Mouse (Mus musculus): ENCODE data around the gene 1700056E22Rik. TPM values are rescaled to one million over a fixed set of nuclear protein-coding genes. Genes with fewer than 3 reads are reported as not detected.

Gene 1700056E22Rik
- total RNA-seq (2014; rRNA removed) (0.38 TPM in 1 of 2 replicates, not detected in the other), polyA plus RNA-seq (2015; fragmentation: Nextera tagmentation; extraction: Ambion mirVana) (0.59 and 0.97 TPM in 2 replicates)

GRCm38 (mm10) chr1:184034011-184034557 is at the start of gene 1700056E22Rik:
1700056E22Rik (minus strand) TSS chr1:184034301.
- H3K4me1 ChIP-seq (ENCODE audit: insufficient read depth): peaks cover 3% of the 10 kb centered on the region; the same call in 1 of the 2 replicates
- DNase-seq (peak; percentile 100), ATAC-seq (peak; percentile 98)
- no peaks in the 10 kb centered on the region for H3K9me3 ChIP-seq (ENCODE audit: low read length)
- peak within 1 kb of the TSS; percentile 57 for H3K4me3 ChIP-seq (ENCODE audit: low read depth, low read length)
- under 1% methylated on average over 38 of the region's 38 CpGs for WGBS
- H3K36me3 ChIP-seq (ENCODE audit: insufficient read depth): no peaks in the 10 kb centered on the region
- peak within 1 kb of the TSS; percentile 65 for H3K9ac ChIP-seq
- TF ChIP-seq CTCF (IDR thresholded peaks at IDR 0.05; ENCODE audit: low read depth): peak; percentile 37; the same call in 1 of the 2 replicates
- no peaks in the 10 kb centered on the region for H3K27me3 ChIP-seq (ENCODE audit: insufficient read depth, low read length)
- peak within 1 kb of the TSS; percentile 87 for H3K4me2 ChIP-seq (ENCODE audit: low read depth)
- peak within 1 kb of the TSS; percentile 89 for H3K27ac ChIP-seq (ENCODE audit: low read depth, low read length)

GRCm38 (mm10) chr1:184083166-184083565 is 49.1 kb upstream of the 1700056E22Rik start:
- H3K36me3 ChIP-seq (ENCODE audit: insufficient read depth): no peaks in the 10 kb centered on the region
- no peak overlapping the region for H3K9ac ChIP-seq
- no peak for ATAC-seq
- no peaks in the 10 kb centered on the region for H3K4me1 ChIP-seq (ENCODE audit: insufficient read depth)
- H3K4me2 ChIP-seq (ENCODE audit: low read depth): no peak overlapping the region
- WGBS: 91% methylated on average over 7 of the region's 7 CpGs
- H3K27ac ChIP-seq (ENCODE audit: low read depth, low read length): no peak overlapping the region
- TF ChIP-seq CTCF (IDR thresholded peaks at IDR 0.05; ENCODE audit: low read depth): no peak
- no peak for DNase-seq
- no peak overlapping the region for H3K4me3 ChIP-seq (ENCODE audit: low read depth, low read length)
- H3K27me3 ChIP-seq (ENCODE audit: insufficient read depth, low read length): no peaks in the 10 kb centered on the region; the same call in 1 of the 2 replicates
- H3K9me3 ChIP-seq (ENCODE audit: low read length): no peaks in the 10 kb centered on the region

GRCm38 (mm10) chr1:184082661-184083060 is 48.6 kb upstream of the 1700056E22Rik start:
- ATAC-seq (no peak), DNase-seq (no peak)
- Histone ChIP-seq H3K27ac (ENCODE audit: low read depth, low read length) (no peak overlapping the region), H3K4me2 (ENCODE audit: low read depth) (no peak overlapping the region), H3K9me3 (ENCODE audit: low read length) (no peaks in the 10 kb centered on the region), H3K4me1 (ENCODE audit: insufficient read depth) (no peaks in the 10 kb centered on the region), H3K4me3 (ENCODE audit: low read depth, low read length) (no peak overlapping the region), H3K36me3 (ENCODE audit: insufficient read depth) (no peaks in the 10 kb centered on the region), H3K9ac (no peak overlapping the region), H3K27me3 (ENCODE audit: insufficient read depth, low read length) (no peaks in the 10 kb centered on the region; the same call in 1 of the 2 replicates)
- no peak for TF ChIP-seq CTCF (IDR thresholded peaks at IDR 0.05; ENCODE audit: low read depth)
- WGBS: 61% methylated on average over 3 of the region's 3 CpGs

GRCm38 (mm10) chr1:184079304-184079703 is 45.2 kb upstream of the 1700056E22Rik start:
- Histone ChIP-seq H3K9me3 (ENCODE audit: low read length) (no peaks in the 10 kb centered on the region), H3K4me3 (ENCODE audit: low read depth, low read length) (no peak overlapping the region), H3K36me3 (ENCODE audit: insufficient read depth) (no peaks in the 10 kb centered on the region), H3K4me2 (ENCODE audit: low read depth) (no peak overlapping the region), H3K9ac (no peak overlapping the region), H3K4me1 (ENCODE audit: insufficient read depth) (no peaks in the 10 kb centered on the region), H3K27me3 (ENCODE audit: insufficient read depth, low read length) (no peaks in the 10 kb centered on the region; the same call in 1 of the 2 replicates), H3K27ac (ENCODE audit: low read depth, low read length) (no peak overlapping the region)
- no peak for DNase-seq
- TF ChIP-seq CTCF (IDR thresholded peaks at IDR 0.05; ENCODE audit: low read depth): no peak
- no peak for ATAC-seq
- 92% methylated on average over 3 of the region's 3 CpGs for WGBS

- Histone ChIP-seq H3K9me3 (ENCODE audit: low read length) (no peaks in the 10 kb centered on the region), H3K4me2 (ENCODE audit: low read depth) (no peak overlapping the region), H3K27ac (ENCODE audit: low read depth, low read length) (no peak overlapping the region), H3K9ac (no peak overlapping the region), H3K27me3 (ENCODE audit: insufficient read depth, low read length) (no peaks in the 10 kb centered on the region), H3K4me1 (ENCODE audit: insufficient read depth) (no peaks in the 10 kb centered on the region), H3K4me3 (ENCODE audit: low read depth, low read length) (no peak overlapping the region), H3K36me3 (ENCODE audit: insufficient read depth) (no peaks in the 10 kb centered on the region)
- TF ChIP-seq CTCF (IDR thresholded peaks at IDR 0.05; ENCODE audit: low read depth): no peak
- ATAC-seq (no peak), DNase-seq (no peak)
- WGBS: 60% methylated on average over 2 of the region's 2 CpGs
Observed at GRCm38 (mm10) chr1:184076756-184077155, 42.7 kb upstream of the 1700056E22Rik start.

- H3K4me2 ChIP-seq (ENCODE audit: low read depth): no peak overlapping the region
- DNase-seq: peak; percentile 17
- no peak for TF ChIP-seq CTCF (IDR thresholded peaks at IDR 0.05; ENCODE audit: low read depth)
- no peak overlapping the region for H3K9ac ChIP-seq
- H3K27me3 ChIP-seq (ENCODE audit: insufficient read depth, low read length): no peaks in the 10 kb centered on the region
- WGBS: 54% methylated on average over 6 of the region's 6 CpGs
- H3K9me3 ChIP-seq (ENCODE audit: low read length): no peaks in the 10 kb centered on the region
- no peak overlapping the region for H3K4me3 ChIP-seq (ENCODE audit: low read depth, low read length)
- H3K4me1 ChIP-seq (ENCODE audit: insufficient read depth): no peaks in the 10 kb centered on the region
- ATAC-seq: no peak
- peaks cover 1% of the 10 kb centered on the region; the same call in 1 of the 2 replicates for H3K36me3 ChIP-seq (ENCODE audit: insufficient read depth)
- H3K27ac ChIP-seq (ENCODE audit: low read depth, low read length): no peak overlapping the region
Observed at GRCm38 (mm10) chr1:184076065-184076464, 42.0 kb upstream of the 1700056E22Rik start.

GRCm38 (mm10) chr1:184068971-184069370 is 34.9 kb upstream of the 1700056E22Rik start:
- Histone ChIP-seq H3K27me3 (ENCODE audit: insufficient read depth, low read length) (no peaks in the 10 kb centered on the region), H3K9me3 (ENCODE audit: low read length) (no peaks in the 10 kb centered on the region), H3K4me3 (ENCODE audit: low read depth, low read length) (no peak overlapping the region), H3K4me1 (ENCODE audit: insufficient read depth) (peaks cover 9% of the 10 kb centered on the region; the same call in 1 of the 2 replicates), H3K4me2 (ENCODE audit: low read depth) (no peak overlapping the region), H3K27ac (ENCODE audit: low read depth, low read length) (no peak overlapping the region), H3K9ac (no peak overlapping the region), H3K36me3 (ENCODE audit: insufficient read depth) (peaks cover 4% of the 10 kb centered on the region; the same call in 1 of the 2 replicates)
- TF ChIP-seq CTCF (IDR thresholded peaks at IDR 0.05; ENCODE audit: low read depth): no peak
- DNase-seq: no peak
- no peak for ATAC-seq
- 98% methylated on average over 12 of the region's 12 CpGs for WGBS

Data from forebrain, postnatal 0 days (tissue).